Mouse (Mus musculus): Measurements from ENCODE around the gene Dbnl.

- TF ChIP-seq CTCF (IDR thresholded peaks at IDR 0.05; ENCODE audit: low read depth) (peak; percentile 64), EP300 (optimal IDR thresholded peaks at IDR 0.05) (no peak)
Observed at GRCm38 (mm10) chr11:5742106-5742505, 46.2 kb upstream of the Dbnl start.

Measured in stomach, postnatal 0 days (tissue).